Mouse (Mus musculus): Measurements from ENCODE around the gene Sorbs2.

Sorbs2 gene

GRCm38 (mm10) chr8:45621576-45622178 lies 114.1 kb downstream of the Sorbs2 start:
- DNase-seq (ENCODE audit: extremely low spot score, low spot score): no peak

- no peak for DNase-seq (ENCODE audit: extremely low spot score, low spot score)
These were observed 118.8 kb downstream of the Sorbs2 start for GRCm38 (mm10) chr8:45626406-45626805.

GRCm38 (mm10) chr8:45627246-45628241 lies 120.0 kb downstream of the Sorbs2 start:
- DNase-seq (ENCODE audit: extremely low spot score, low spot score): peak; percentile 78

- no peak for DNase-seq (ENCODE audit: extremely low spot score, low spot score)
These were observed 121.0 kb downstream of the Sorbs2 start for GRCm38 (mm10) chr8:45628421-45629065.

GRCm38 (mm10) chr8:45629066-45629430 lies 121.5 kb downstream of the Sorbs2 start:
- DNase-seq (ENCODE audit: extremely low spot score, low spot score): no peak

- no peak for DNase-seq (ENCODE audit: extremely low spot score, low spot score)
These were observed 123.4 kb downstream of the Sorbs2 start for GRCm38 (mm10) chr8:45631023-45631422.

- DNase-seq (ENCODE audit: extremely low spot score, low spot score): no peak
These were observed 127.6 kb downstream of the Sorbs2 start for GRCm38 (mm10) chr8:45635155-45635554.

GRCm38 (mm10) chr8:45637745-45638144 lies 130.2 kb downstream of the Sorbs2 start:
- DNase-seq (ENCODE audit: extremely low spot score, low spot score): no peak

GRCm38 (mm10) chr8:45639444-45639843 lies 131.9 kb downstream of the Sorbs2 start:
- no peak for DNase-seq (ENCODE audit: extremely low spot score, low spot score)

GRCm38 (mm10) chr8:45644651-45645050 lies 137.1 kb downstream of the Sorbs2 start:
- no peak for DNase-seq (ENCODE audit: extremely low spot score, low spot score)

GRCm38 (mm10) chr8:45649063-45649462 lies 141.5 kb downstream of the Sorbs2 start:
- DNase-seq (ENCODE audit: extremely low spot score, low spot score): no peak

- DNase-seq (ENCODE audit: extremely low spot score, low spot score): no peak
These were observed 142.4 kb downstream of the Sorbs2 start for GRCm38 (mm10) chr8:45649966-45650365.

- no peak for DNase-seq (ENCODE audit: extremely low spot score, low spot score)
These were observed 150.4 kb downstream of the Sorbs2 start for GRCm38 (mm10) chr8:45658021-45658420.

GRCm38 (mm10) chr8:45658458-45659325 lies 151.1 kb downstream of the Sorbs2 start:
- peak; percentile 20 for DNase-seq (ENCODE audit: extremely low spot score, low spot score)

- no peak for DNase-seq (ENCODE audit: extremely low spot score, low spot score)
These were observed 151.9 kb downstream of the Sorbs2 start for GRCm38 (mm10) chr8:45659473-45659872.

- no peak for DNase-seq (ENCODE audit: extremely low spot score, low spot score)
These were observed 153.0 kb downstream of the Sorbs2 start for GRCm38 (mm10) chr8:45660570-45660969.

- no peak for DNase-seq (ENCODE audit: extremely low spot score, low spot score)
These were observed 154.0 kb downstream of the Sorbs2 start for GRCm38 (mm10) chr8:45661605-45662004.

- no peak for DNase-seq (ENCODE audit: extremely low spot score, low spot score)
These were observed 158.6 kb downstream of the Sorbs2 start for GRCm38 (mm10) chr8:45666221-45666620.

GRCm38 (mm10) chr8:45673149-45673548 lies 165.6 kb downstream of the Sorbs2 start:
- DNase-seq (ENCODE audit: extremely low spot score, low spot score): no peak

- DNase-seq (ENCODE audit: extremely low spot score, low spot score): no peak
These were observed 168.3 kb downstream of the Sorbs2 start for GRCm38 (mm10) chr8:45675821-45676279.
